Mouse (Mus musculus) C2C12 (cell line): ENCODE measurements around the gene Mbnl1.

ENCODE experiments used
- CTCF ChIP-seq: IDR thresholded peaks from one replicate; pipeline ENCODE4 v1.5.1; 2011; ENCODE audit not compliant: control insufficient read depth, insufficient read depth, insufficient read length
- MAX ChIP-seq: IDR thresholded peaks from one replicate; pipeline ENCODE4 v1.6.1; 2011; ENCODE audit warnings: mild to moderate bottlenecking, control low read depth
- MYOG ChIP-seq: IDR thresholded peaks from one replicate; pipeline ENCODE4 v1.6.1; 2011; ENCODE audit not compliant: control insufficient read depth, insufficient read length; ENCODE audit errors: extremely low read depth

DNA sequence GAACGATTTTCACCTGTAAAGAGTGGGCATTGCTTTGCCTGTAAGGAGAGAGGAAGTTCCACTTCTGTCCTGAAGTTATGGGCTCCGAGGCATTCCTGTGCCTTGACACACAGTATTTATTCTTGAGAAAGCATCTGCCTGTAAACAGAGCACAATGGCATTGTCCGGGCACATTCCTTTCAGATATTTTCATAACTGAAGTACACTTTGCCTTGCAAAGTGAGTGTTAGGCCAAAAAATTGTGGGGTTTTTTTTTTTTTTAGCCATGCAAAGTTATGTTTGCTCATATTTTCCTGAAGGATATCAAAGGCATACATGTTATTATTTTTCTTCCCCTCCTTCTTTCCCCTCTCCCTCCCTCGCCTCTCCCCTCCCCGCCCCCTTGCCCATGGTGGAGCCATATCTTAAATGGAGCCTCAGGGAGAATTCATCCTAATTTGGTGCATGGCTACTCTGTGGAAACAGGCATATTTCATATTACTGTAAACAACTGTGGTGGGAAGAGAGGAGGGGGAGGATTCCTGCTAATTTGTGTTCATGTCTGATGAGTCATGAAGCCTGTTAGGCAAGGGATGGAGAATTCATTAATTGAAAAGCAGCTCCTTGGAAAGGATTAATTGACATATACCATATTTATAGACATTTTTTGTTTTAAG lies 32.3 kb downstream of the Mbnl1 start:
- TF ChIP-seq MAX (no peak), CTCF (no peak), MYOG (no peak)
